Mouse (Mus musculus) layer of hippocampus, adult 9-11 months (tissue): ENCODE data around the gene Irak4.

Experiments
- DNase-seq: peaks from one replicate; pipeline ENCODE4 v3.0.0; 2022

Irak4 gene

GRCm38 (mm10) chr15:94564909-94565308 lies 21.5 kb downstream of the Irak4 start:
- no peak for DNase-seq

- DNase-seq = no peak
Measured at GRCm38 (mm10) chr15:94565854-94566253, 22.4 kb downstream of the Irak4 start.

DNA sequence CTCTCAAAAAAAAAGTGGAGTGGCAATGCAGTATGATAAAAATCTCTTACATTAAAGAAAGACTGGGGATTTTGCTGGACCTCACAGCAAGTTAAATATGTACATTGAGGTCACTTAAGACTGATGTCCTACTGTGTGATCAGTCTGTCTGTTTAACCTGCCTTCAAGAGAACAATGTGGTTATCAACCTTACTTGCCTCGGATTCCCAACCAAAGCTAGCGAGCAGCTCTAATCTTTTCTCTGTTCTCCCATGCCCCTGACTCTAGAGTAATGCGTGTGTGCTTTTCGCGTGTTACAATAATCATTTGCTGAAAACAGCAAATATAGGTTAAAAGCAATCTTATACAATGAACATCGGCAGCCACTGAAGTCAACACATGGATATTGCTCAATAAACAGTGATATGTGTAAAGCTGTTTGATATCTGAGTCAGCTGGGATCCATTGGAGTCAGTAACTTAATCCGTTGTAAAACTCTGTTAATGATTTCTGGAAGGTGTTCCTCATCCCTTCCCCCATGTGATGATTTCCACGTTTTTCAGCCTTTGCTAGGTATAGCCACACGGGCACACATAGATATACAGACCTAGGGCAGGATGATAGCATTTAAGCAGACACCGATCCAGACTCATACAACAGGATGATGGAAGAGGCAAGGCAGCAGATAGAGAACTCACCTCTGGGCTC lies 25.2 kb downstream of the Irak4 start:
- DNase-seq = no peak

DNA sequence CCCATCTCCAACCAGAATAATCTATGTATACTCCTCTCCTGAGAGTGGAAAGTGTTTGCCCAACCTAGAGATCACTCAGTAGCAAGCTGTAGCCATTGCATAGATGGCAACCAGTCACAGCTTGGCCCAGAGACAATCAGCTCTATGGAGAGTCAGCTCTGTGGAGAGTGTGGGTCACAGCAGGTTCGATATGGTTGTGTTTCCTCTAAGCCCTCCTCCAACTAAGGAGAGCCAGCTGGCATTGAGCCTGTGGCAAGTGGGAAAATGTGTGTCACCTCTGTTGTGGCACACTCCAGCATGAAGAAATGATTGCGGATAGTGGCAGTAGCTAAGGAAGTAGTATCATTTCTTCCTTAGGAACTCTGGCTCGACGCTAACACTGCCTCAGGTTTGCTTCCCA lies 28.1 kb downstream of the Irak4 start:
- no peak for DNase-seq

- DNase-seq = no peak
Measured at GRCm38 (mm10) chr15:94572746-94573145, 29.3 kb downstream of the Irak4 start.

- no peak for DNase-seq
Measured at GRCm38 (mm10) chr15:94574566-94575268, 31.3 kb downstream of the Irak4 start.

DNA sequence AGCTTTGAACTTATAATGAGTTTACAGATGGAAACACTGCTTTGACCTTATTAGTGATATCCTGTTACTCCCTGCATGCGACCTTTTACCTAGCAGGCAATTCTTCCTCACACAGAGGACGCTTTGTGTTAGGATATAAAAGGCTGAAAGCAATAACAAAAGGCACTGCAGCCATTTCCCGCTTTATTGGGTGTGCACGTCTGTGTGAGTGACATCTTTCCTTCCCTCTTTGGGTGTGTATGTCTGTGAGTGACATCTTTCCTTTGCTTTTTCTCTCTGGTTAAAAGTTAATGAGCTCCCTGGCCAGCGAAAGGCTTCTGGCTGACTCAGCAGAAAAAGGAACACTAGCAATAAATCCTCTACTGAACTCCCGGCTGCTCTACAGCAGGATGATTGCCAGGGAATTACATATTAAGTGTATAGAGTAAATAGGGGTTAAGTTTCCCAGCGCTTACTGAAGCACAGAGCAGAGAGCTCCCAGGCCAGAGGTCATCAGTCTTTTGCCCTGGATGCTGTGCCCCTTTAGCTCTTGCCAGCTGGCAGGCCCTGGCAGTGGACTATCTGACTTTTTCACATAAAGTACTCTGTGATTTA lies 38.7 kb downstream of the Irak4 start:
- no peak for DNase-seq

DNA sequence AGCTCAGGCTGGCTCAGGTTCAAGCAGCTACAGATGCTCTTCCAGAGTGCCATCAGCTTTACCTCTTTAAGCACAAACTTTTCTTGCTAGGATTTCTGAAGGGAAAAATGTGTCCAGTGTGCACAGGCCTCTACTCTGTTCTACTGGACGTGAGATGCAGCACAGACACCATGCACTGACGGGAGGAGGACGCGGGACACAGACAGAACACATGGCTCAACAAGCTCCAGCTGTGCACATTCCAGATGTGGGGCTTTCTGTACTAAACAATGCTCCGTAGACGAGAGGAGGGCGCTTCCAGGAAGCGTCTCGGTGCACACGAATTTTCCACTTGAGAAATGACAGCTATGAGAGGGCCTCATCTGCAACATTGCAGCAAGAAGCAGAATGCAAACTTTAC lies 39.7 kb downstream of the Irak4 start:
- no peak for DNase-seq

DNA sequence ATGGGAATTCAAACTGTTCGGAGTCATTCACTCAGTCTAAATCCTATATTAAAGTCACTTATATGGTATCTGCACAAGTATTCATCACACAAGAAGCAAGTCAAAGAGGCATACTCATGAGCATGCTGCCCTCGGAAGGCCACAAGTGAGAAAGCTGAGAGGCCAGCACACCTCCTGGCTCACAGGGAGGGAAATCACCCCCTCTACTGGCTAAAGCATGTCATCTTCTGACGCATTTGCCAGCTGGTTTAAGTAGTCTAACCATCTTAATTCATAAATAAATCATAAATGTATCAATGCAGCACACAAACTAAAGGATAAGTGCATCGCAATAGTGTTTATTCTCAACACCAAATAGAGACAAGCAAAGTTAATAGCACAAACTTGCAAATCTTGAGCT lies 41.3 kb downstream of the Irak4 start:
- DNase-seq = no peak

GRCm38 (mm10) chr15:94587826-94588715 lies 44.6 kb downstream of the Irak4 start:
- no peak for DNase-seq

DNA sequence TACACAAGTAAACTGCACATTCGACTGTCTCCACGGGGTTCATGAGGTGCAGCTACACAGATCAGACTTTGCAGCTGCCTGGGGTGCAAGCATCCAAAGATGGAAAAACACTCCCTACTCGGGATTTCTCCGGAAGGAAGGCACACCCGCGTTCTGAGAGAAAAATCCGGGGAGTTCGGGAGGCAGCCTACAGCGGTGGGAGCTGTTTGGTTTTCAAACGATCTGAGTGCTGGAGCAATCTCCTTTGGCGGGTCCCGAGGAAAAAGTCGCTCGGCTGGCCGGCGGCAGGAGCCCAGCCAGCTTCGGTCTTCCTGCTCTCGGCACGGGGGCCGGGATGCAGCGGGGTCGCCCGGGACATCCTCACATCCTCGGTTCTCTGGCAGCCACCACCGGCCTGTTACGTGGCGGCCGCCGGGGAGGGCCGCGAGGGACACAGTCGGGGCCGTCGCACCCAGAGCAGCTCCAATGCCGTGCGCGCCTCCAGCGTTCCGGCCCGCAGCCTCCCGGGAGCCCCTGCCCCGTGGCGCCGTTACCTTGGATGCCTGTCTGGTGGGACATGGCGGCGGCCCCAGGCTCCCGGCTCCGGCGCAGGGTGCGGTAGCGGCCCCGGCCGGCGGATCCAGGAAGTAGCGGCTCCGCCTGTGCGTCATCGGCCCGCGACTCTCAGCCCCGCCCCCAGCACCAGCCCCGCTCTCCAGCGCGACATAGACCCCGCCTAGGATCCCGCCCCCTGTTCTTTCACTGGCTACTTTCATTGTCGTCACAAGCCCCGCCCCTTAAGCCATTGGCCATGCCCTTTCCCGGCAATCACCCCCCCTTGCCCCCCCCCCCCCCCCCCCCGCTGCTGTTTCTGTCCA lies 46.0 kb downstream of the Irak4 start, which contains the start of gene Twf1:
TSS of gene Twf1 (minus strand) at position 671 of the 857 bp plus-strand sequence.
- peak; percentile 98 for DNase-seq

DNA sequence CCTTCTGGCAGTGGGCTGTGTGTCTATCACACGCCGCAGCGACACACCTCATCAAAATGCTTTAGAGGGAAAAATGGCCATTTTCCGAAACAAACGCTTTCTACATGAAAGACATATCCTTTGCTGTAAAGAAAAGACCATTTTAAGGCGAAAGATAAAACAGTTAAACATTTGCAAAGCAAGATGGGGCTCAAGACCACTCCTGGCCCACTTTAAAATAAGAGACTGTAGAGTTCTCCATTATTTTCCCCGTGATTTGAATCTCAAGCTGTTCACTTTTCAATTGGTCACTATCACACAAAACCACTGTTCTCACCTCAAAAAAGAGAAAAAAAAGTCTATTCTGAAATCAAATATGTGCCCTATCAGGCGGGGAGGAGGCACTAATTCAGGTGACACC lies 46.6 kb downstream of the Irak4 start:
- DNase-seq = no peak

GRCm38 (mm10) chr15:94591356-94591755 lies 47.9 kb downstream of the Irak4 start:
- DNase-seq = no peak

DNA sequence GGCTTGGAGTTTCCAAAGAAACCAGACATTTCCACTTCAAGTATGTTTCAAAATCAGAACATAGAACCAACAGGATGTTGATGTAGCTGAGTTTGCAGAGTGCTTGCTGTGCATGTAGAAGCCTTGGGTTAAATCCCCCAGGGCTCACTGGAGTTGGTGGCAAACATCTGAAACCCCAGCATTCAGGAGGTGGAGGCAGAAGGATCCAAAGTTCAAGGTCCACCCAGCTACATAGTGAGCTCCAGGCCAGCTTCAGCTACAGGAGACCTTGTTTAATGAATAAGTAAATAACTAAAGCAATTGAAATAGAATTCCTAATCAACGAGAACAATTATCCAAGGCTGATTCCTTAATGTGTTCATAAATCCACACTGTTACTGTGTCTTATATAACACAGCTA lies 50.1 kb downstream of the Irak4 start:
- no peak for DNase-seq

DNA sequence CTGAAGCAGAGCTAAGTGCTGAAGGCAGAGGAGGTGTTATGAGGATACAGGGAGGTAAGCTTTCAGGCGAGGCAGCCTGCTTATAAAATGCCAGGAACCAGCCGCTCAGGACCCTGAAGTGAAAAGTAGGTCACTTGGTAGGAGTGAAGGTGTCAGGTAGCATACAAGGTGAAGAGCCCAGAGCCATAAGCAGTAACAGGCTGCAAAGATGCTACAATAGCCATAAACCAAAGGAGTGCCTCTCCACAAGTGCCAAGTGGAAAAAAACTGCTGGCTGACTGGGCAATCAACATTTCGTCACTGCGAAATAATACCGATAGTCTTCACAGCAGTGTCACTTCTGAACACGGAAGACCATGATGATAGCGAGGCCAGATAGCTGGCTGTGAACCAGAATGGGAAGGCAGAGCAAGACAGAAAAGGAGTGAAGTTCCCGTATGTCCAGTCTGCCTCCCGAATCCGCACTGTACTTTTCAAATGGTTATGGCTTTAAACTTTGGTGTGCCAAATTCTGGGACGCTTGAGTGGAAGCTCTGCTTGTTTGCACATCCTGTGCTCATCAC lies 56.8 kb downstream of the Irak4 start:
- no peak for DNase-seq

- no peak for DNase-seq
Measured at GRCm38 (mm10) chr15:94601339-94601738, 57.9 kb downstream of the Irak4 start.

DNA sequence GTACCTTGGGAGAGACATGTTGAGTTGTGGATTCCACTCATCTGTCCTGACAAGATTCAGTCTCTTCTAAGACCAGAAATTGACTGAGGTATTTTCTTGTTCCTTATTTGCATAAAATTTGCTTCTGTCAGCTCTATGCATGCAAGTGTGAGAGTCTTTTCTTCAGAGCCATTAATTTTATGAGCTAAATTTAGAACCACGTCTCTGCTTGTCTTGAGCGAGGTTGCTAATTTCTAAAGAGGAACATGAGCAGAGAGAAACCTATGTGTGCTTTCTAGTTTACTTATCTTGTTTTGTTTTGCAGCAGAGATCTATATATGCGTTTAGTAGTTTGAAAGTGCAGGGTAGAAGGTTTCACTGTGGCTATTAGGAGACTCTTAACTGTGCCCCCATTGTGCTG lies 59.0 kb downstream of the Irak4 start:
- DNase-seq = no peak

DNA sequence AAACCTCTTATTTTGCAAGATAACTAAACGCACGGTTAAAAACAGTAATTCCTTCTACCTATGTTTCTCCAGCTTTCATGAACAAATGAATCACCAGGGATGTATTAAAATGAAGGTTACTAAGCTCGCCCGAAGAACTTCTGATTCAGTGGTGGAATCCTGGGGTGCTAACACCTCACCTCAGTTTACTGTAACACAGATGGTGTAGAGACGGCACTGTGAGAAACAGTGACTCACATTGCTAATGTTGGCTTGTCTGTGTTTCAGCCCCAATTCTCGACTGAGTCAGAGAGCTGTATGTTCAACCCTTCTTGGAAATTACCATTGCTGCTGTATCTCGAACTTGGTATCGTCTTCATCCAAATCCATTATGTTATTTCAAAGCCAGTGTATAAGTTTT lies 64.3 kb downstream of the Irak4 start:
- peak; percentile 22 for DNase-seq

GRCm38 (mm10) chr15:94616036-94616435 lies 72.6 kb downstream of the Irak4 start:
- DNase-seq = no peak

- no peak for DNase-seq
Measured at GRCm38 (mm10) chr15:94620909-94621308, 77.5 kb downstream of the Irak4 start.

DNA sequence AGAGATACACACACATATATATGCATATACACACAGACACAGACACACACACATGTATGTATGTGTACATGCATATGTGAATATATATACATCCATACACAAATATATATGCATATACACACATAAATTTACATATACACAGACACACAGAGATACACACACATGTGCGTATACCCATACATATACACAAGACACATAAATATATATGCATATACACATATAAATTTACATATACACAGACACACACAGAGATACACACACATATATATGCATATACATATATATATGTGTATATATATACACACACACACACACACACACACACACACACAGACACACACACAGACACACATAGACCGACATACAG lies 85.0 kb downstream of the Irak4 start:
- no peak for DNase-seq
